Mouse (Mus musculus) CD4-positive, CD25-positive, alpha-beta regulatory T cell, adult 4 months (primary cell): Measurements from ENCODE around the gene Anpep. TPM values are rescaled to one million over a fixed set of nuclear protein-coding genes. Genes with fewer than 3 reads are reported as not detected.

Source experiments
- ATAC-seq: one replicate; pipeline ENCODE4 v1.8.0; 2017
- polyA plus RNA-seq, 2 experiments: library from polyadenylated mRNA; unstranded; fragments of 100-300 nt; shearing (Covaris generic); gene quantifications; one replicate each; pipeline ENCODE4 v1.2.1; 2017

Gene Anpep
- polyA plus RNA-seq, 2 experiments from 2014 or later = 0.54 TPM; not detected in 1

DNA sequence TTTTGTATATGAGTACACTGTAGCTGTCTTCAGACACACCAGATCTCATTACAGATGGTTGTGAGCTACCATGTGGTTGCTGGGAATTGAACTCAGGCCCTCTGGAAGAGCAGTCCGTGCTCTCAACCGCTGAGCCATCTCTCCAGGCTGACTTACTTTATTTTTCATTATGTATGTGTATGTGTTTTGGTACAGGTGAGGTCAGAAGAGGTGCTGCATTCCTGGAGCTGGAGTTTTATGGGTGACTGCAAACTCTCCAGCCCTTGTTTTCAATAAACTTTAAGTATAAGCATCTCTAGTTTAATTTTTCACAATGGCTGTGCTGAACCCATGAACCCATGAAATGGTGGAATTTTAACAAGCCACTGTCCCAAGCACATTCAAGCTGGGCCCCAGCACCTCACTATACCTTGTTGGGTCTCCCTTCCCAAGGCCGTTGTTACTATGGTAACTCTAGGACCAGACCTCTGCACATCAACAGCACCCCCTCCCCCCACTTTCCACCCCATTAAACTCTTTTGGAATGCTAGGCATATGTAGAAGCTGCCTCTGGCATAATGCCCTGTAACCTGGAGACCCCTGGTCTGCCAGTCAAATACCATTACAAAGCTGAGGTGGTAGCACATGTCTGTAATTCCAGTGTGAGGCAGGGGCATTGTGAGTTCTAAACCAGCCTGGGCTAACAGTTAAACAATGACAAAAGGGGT, 5.6 kb upstream of the Anpep start:
- no peak for ATAC-seq

DNA sequence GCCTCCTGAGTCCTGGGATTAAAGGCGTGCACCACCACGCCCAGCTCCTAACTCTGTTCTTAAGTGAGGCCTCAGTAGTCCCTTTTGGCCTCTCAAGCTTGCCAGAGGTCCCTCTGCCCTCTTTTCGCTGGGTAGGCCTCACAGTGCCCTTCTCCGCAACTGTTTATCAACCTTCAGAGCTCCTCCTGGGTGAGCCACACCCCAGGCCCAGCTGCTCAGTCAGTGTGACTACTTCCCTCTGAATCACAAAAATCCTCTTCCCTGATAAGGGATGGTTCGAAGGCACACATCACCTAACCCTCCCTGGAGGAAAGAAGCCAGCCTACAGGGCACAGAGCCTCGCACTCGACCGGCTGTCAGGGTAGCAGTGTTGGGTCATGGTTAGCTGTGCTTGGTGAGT, 935 bp upstream of the Anpep start:
- no peak for ATAC-seq

DNA sequence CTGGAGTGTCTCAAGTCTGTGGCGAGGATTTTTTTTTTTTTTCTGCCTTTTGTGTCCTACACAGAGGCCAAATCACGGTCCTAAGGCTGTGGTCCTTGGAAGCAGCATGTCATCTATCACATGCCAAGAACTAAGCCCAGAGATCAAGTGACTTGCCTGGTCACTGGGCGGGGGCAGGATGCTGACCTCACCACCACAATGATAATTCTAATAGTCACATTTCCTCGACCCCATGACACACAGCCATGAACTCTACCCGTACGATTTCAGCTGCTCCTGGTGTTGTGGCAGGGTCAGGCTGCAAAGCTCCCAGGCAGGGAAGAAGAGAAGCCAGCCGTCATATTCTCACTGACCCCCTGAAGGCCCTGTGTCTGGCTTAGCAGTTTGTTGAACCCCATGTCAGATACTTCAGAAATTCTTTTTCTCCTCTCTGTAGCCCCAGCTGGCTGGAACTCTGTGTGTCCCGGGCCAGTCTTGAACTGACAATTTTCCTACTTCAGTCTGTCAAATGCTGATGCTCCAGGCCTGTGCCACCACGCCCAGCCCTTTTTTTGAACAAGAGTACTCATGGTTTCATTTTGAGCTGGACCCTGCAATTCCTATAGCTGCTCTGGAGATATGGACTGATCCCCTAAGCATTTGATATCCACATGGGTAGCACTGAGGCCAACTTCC, 1.8 kb downstream of the Anpep start:
- ATAC-seq = no peak

DNA sequence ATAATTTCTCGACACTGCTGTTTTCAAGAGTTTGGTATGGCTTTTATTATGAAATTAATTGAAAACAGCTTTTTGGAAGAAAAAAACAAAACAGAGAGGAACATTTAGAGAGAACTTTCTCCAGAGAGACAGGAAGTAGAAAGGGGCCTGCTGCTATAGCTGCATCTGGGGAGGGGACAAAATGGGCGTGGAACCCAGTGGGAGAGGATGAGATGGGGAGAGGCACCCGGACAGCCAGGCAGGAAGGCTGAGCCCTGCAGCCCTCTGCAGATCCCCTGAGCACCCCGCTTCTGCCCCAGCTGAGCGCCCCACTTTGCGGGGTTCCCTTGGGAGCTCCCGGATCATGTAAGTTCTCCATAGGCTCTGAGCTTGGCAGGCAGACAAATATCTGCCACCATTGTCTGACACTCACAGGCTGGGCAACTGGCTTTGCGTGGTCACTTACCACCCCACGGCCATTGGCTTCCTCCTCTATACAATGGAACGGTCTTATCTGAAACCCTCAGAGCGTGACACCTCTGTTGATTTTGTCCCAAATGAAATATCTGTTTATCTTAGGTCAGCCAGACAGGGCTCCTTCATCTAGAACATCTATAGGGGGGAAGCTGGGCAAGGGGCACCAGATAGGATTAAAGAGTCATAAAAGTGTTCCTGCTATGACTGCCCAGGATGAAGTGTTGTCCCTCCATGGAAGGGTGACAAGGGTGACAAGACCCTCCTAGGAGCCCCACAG, 2.5 kb downstream of the Anpep start:
- ATAC-seq = no peak

DNA sequence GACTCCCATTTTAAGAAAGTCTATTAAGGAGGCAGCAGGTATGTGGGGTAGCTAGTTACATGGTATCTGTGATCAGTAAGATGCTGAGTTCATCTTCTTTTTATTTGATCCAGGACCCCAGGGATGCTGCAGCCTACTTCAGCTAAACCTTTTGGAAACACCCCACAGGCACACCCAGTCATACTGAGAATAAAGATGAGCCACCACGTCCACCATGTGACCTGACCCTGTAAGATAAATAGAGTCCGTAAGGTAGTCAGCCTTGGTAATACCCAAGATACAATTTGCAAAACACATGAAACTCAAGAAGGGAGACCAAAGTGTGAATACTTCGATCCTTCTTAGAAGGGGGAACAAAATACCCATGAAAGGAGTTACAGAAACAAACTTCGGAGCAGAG, 4.6 kb downstream of the Anpep start:
- no peak for ATAC-seq

DNA sequence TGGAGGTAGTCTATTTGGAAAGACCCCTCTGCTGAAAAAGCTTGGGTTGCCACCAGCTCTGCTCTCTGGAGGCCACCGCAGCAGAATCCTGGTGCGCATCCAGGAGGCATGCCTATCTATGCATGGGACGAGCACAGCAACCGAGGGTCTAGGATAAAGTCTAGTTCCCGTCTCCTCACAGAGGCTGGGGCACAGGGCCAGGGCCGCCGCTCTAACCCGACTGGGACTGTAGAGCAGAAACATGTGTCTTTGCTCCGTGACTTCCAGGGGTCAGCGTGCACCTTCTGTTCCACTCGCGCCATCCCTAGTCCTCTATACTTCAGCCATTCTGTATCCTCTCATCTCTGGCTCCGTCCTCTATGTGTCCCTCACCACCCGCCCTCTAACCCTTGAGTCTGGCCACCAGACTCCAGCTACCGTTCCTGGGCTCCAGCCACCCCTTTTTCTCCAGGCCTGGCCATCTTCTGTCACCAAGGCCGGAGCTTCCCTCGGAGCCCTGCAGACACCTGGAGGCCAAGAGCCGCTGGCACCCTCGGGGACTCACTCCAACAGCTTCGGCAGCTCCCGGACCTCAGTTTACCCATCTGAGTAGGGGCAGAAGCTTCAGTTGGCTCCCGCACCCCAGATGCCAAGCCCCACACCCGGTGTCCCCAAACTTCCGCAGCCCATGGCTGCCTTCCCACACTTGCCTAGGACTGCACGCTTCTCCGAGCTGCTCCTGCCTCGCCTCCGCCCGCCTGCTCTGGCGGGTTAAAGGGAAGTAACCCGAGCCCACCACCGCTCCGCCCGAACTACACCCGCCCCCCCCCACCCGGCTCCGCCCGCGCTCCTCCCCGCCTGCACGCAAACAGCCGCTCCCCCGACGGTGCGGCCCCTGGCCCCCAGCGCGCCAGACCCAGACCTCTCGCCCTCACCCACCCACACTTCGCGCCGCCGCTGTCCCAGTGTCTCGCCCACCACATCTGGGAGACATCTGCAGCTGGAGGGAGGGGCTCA, 13.1 kb downstream of the Anpep start:
- ATAC-seq = no peak

DNA sequence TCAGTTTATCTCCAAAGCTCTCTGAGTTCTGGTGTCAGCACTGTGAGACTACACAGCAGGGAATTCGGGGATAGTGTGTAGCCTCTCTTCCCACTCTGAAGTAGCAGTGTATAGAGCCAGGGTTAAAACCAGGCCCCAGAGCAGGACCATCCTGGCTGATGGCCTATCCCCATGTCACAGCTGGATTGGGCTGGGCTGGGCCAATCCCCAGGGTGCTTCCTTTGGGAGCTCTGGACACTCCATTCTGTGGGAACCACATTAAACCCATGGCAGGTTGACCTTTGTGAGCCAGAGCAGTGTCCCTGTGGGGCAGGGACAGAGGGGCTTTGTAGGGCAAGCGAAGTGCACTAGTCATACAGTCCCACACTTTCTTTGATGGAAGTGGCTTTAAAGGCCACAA, 14.5 kb downstream of the Anpep start:
- ATAC-seq = no peak

DNA sequence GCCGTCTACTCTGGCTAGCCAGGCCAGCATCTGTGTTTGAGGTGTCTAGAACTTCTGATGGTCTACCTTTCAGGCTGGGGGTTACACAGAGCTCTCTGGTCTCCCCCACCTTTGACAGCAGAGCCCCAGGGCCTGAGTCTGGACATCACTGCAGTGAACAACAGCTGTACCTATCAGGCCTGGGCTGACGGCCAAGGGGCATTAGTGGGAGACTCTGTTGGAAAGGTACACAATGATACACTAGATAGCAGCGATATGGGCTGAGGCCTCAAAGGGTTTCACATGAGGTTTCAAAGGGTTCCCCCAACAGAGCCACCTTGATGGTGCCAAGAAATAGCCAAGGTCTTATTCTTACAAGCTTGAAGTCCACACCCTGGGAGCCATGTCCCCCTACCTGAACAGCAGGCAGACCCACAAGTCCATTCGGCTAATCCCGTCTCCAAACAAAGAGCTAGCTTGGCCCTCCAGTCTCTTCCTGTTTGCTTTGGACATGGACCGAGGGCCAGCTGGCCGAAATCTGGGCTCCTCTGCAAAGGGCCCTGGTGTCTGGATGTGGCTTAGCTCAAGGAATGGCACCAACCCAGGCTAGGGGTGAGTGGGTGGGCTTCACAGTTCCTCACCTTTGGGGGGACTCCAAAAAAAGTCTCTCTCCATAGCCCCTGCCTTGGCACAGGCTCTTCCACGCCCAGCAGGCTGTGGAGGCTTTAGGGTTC, 16.6 kb downstream of the Anpep start:
- ATAC-seq = no peak

DNA sequence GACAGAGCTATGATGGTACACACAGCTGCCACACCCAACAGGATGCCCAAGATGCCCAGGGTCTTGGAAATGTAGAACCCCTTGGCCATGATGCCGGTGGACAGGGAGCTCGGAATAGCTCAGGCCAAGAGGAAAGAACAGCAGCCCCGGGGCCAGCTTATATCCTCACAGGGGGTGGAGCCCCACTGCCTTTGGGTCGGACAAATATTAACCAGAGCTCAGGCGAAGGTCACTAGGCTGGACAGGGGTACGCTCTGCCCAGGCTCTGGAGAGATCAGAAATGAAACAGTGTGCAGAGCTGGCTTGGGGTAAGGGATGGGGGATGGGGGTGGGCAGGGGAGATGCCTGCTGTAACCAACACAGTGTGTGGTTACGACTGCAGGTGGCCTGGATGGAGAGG, 18.7 kb downstream of the Anpep start:
- ATAC-seq = no peak

DNA sequence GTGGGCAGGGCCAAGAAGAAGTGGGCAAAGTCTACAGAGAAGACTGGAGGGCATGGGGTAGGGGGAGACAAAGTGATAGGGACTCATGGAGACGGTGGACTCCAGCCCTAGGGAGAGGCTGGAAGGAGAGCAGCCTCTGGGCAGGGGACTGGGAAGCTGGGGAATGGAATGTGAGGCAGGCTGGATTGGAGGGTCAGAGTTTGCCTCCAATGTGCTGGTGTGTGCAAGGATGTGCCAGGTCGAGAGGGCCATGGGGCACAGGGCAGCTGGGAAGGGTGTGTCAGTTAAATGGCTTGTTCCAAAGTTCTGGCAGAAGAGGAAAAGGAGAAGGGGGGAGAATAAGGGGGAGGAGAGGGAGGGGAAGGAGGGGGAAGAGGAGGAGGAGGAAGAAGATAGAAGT, 23.6 kb downstream of the Anpep start:
- no peak for ATAC-seq

DNA sequence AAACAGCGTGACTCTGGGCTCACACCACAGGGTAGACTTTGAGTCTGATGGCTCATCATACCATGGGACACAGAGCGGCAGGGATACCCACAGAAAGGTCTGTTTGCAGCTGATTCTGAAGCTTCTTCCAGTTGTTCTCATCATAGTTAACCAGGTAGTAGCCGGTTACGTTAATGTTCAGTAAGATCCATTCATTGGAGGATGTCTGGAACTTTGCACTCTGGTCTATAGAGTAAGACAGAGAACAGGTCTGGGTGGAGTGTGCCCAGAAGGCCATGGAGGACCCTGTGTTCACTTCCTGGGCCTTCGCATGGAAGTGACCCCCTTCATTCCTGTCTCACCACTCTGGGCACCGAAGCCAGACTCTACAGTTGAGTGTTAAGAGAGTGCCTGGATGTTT, 25.7 kb downstream of the Anpep start:
- no peak for ATAC-seq

DNA sequence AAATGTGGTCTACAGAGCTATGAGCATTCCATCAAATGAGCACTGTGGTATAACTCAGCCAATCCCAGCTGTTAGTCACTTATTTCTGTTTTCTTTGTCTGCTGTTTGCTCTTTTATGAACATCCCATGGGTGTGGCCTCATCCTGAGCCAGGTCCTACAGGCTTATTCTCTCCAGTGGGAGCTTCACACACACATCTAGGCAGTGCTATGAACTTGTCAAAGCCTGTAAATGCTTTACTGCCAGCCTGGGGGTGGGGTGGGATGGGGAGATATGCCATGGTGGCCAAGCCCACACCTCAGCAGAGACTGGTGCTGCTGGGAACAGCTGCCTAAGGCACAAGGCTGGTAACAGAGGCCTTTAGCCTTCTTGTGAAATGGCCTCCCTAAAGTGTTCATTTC, 27.9 kb downstream of the Anpep start:
- no peak for ATAC-seq

DNA sequence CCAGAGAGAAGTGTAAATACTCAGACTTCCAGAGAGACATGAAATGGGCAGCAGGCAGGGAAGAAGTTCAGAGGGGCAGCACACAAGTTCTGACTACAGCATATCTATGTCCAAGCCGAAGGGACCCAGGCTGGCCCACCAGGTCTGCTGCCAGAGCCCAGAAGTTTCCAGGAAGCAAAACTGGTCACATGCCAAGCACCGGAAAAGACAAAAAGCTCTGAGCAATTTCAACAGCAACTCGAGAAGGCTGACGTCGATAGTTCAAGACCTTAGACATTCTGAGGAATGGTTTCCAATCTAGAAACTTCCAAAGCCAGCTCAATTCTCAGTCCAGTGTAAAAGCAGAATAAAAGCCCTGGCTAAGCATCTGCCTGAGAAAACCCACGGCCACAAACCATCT, 29.3 kb downstream of the Anpep start:
- no peak for ATAC-seq

DNA sequence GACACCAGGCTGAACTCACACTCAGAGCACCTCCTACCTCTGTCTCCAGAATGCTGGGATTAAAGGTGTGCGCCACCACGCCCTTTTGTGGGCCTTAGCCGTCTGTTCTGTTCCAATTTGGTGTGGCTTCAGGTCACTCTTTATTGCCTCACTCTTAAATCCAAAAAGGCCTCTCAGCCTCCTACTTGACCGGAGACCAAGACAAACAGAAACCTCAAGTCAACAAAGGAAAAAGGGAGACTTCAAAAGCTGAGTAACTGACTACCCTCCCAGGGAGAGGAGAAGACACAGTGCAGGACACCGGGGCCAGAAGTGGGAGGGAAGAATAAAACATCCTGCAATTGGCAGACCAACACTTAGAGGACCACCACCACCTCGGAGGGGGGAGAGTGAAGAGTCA, 29.7 kb downstream of the Anpep start:
- ATAC-seq = no peak

DNA sequence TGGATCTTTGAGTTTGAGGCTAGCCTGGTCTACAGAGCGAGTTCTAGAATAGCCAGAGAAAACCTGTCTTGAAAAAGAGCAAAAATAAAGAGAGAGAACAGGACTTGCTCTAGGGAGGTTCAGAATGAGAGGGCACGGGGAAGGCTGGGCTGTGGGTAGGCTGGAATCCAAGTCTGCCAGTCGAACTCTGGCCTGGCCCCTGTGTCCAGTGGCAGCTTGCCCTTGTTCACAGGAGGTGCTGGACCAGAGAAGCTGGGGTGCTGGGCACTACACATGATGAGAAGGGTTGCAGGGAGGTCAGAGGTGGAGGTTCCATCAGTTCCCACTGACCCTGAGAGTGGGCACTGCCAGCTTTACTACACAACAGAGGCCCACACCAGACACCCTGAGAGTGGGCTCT, 32.5 kb downstream of the Anpep start:
- ATAC-seq = no peak

DNA sequence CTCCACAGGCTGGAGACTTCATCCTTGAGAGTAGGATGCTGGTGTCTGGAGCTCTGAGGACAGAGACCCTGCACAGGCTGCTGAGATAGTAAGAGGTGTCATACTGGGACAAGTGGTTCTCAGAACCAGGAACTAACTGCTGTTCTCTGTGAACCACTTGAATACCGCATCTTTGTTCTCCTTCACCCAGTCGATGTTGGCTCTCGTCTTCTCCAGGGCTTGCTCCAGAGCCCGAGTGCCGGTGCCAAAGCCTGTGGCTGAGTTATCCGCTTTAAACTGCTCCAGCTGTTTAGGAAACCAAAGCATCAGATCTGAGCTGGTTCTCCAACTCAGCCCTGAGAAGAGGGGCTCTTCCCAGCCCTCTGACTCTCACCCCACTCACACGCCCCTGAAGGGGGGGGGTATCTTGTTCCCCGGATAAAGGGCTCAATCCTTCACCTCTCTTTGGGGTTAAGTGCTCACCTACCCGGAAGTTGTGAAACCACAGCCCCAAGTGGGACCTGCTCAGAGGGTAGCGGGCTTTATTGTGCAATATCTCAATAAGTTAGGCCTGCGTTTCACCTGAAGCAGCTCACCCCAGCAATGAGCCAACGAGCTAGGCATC, 38.7 kb downstream of the Anpep start:
- no peak for ATAC-seq

DNA sequence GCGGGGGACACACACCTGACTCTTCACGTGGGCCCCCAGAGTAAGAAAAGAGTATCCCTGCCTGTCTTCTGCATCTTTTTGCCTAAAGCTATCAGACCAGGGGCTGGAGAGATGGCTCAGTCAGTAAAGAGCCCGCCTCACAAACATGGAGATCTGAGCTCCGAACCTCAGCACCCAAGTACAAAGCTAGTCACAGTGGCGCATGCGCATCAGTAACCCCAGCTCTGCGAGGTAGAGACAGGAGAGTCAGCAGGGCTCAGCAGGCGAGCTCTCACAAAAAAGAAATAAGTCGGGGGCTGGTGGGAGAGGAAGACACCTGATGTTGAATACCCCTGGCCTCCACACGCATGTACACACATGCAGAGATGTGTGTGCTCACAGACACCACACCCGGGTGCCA, 40.9 kb downstream of the Anpep start:
- no peak for ATAC-seq

DNA sequence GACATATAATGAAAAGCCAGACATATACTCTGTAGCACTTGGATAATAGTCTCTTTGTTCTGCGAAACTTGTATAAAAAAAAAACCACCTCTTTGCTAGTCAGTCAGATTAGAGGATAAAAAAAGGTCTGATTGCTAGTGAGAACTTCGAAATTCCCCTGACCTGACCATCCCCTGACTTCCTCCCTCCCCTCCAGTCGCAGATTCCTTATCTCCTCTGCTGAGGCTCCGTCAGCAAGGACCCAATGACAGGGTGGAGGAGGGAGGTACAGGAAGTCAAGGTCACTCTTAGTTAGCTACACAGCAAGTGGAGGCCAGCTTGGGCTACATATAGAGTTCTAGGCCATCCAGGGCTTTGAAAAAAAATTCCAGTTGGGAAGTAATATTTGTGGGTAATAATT, 41.3 kb downstream of the Anpep start:
- ATAC-seq = no peak

DNA sequence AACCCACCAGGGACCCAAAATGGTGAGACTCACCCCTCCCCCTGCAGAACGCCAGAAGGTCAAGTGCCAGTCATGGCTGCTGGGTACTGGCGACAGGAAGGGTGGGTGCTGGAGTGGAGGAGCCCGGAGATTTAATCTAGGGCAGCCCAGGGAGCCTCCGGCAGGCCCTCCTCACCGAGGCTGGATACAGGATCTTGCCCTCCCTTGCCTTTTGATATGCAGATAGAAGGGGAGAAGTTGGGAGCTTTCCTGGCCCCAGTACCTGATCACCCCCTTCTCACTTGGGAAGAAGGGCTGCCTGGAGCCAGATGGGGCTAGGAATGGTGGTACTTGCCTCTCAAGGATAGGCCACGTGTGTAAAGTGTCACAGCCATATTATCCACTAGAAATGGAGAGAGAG, 42.5 kb downstream of the Anpep start:
- no peak for ATAC-seq

DNA sequence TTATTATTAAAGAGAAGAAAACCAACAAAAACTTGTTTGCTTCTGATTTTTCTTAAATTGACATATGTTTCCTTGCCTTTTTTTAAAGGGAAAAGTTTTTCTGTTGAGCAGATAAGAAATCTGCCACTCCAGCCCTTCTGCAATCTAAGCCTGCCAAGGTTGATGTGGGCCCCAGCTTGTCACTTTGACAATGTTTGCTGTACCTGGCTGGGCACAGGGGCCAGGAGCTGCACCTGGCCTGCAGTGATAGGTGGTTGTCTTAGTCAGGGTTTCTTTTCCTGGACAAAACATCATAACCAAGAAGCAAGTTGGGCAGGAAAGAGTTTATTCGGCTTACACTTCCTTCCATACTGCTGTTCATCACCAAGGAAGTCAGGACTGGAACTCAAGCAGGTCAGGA, 47.5 kb downstream of the Anpep start:
- ATAC-seq = no peak

DNA sequence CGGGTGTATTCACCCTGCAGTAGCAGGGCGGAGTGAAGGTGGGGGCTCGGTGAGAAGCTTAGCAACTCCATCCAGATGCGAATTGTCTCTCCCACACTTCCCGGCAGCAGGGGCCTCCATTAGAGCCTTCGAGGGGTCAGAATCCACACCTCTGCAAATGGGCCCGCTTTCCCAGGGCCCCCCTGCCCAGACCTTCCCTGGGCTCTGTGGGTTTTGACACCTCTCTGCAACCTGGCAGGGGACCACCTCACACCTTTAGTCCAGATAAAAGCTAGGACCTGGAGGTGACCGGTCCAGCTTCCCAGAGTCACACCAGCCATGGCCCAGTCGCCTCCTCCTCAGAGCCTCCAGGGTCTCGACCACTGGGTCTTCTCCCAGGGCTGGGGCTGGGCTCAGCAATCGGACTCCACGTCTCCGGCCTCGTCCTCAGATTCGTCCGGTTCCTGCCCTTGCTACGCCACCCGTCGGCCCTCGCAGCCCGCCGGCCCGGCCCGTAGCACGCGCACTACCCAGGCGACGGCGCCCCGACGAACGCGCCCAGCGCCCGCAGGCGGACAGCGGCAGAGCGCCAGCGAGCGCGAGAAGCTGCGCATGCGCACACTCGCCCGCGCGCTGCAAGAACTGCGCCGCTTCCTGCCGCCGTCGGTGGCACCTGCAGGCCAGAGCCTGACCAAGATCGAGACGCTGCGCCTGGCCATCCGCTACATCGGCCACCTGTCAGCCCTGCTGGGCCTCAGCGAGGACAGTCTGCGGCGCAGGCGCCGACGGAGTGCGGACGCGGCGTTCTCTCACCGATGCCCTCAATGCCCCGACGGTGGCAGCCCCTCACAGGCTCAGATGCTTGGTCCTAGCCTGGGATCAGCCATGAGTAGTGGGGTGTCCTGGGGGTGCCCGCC, 50.0 kb downstream of the Anpep start, which contains the start of gene Mesp2:
Gene Mesp2, plus strand, starts transcription at position 117 of the 896 bp plus-strand sequence.
- ATAC-seq = peak; percentile 90
